Mouse (Mus musculus): Measurements from ENCODE around the gene Chrm3. TPM values are rescaled to one million over a fixed set of nuclear protein-coding genes. Genes with fewer than 3 reads are reported as not detected.

Chrm3 gene
- polyA plus RNA-seq, 1 experiment = 2.6 TPM

- TF ChIP-seq POLR2A (IDR thresholded peaks at IDR 0.05; ENCODE audit: low read depth, low read length) = no peak
- TF ChIP-seq CTCF (IDR thresholded peaks at IDR 0.05; ENCODE audit: extremely low read depth, insufficient read length, insufficient replicate concordance, low read depth, low read length) = no peak
- 90% methylated on average over 4 of the region's 4 CpGs for WGBS
- no peaks in the 10 kb centered on the region for H3K36me3 ChIP-seq (ENCODE audit: control insufficient read depth, insufficient read depth, low read length)
- H3K4me1 ChIP-seq (ENCODE audit: control insufficient read depth, insufficient read depth, insufficient read length, low read length) = no peaks in the 10 kb centered on the region
- no peak overlapping the region for H3K27ac ChIP-seq (ENCODE audit: insufficient read depth, low read depth, low read length)
- no peak overlapping the region for H3K4me3 ChIP-seq (ENCODE audit: low read depth, low read length)
- H3K27me3 ChIP-seq (ENCODE audit: control insufficient read depth, insufficient read depth, low read length) = no peaks in the 10 kb centered on the region
Measured at GRCm38 (mm10) chr13:9912697-9913096, 447.9 kb downstream of the Chrm3 start.

GRCm38 (mm10) chr13:9908707-9909106 lies 451.9 kb downstream of the Chrm3 start:
- no peak for TF ChIP-seq POLR2A (IDR thresholded peaks at IDR 0.05; ENCODE audit: low read depth, low read length)
- no peak for TF ChIP-seq CTCF (IDR thresholded peaks at IDR 0.05; ENCODE audit: extremely low read depth, insufficient read length, insufficient replicate concordance, low read depth, low read length)
- WGBS = 84% methylated on average over 2 of the region's 2 CpGs
- Histone ChIP-seq H3K36me3 (ENCODE audit: control insufficient read depth, insufficient read depth, low read length) (no peaks in the 10 kb centered on the region), H3K27ac (ENCODE audit: insufficient read depth, low read depth, low read length) (no peak overlapping the region), H3K27me3 (ENCODE audit: control insufficient read depth, insufficient read depth, low read length) (no peaks in the 10 kb centered on the region), H3K4me3 (ENCODE audit: low read depth, low read length) (no peak overlapping the region), H3K4me1 (ENCODE audit: control insufficient read depth, insufficient read depth, insufficient read length, low read length) (no peaks in the 10 kb centered on the region)

- TF ChIP-seq POLR2A (IDR thresholded peaks at IDR 0.05; ENCODE audit: low read depth, low read length) = no peak
- TF ChIP-seq CTCF (IDR thresholded peaks at IDR 0.05; ENCODE audit: extremely low read depth, insufficient read length, insufficient replicate concordance, low read depth, low read length) = no peak
- WGBS = 78% methylated on average over 3 of the region's 3 CpGs
Measured at GRCm38 (mm10) chr13:9907202-9907601, 453.4 kb downstream of the Chrm3 start.

GRCm38 (mm10) chr13:9904455-9904854 lies 456.2 kb downstream of the Chrm3 start:
- TF ChIP-seq CTCF (IDR thresholded peaks at IDR 0.05; ENCODE audit: extremely low read depth, insufficient read length, insufficient replicate concordance, low read depth, low read length) = no peak
- no peak for TF ChIP-seq POLR2A (IDR thresholded peaks at IDR 0.05; ENCODE audit: low read depth, low read length)
- H3K27me3 ChIP-seq (ENCODE audit: control insufficient read depth, insufficient read depth, low read length) = no peaks in the 10 kb centered on the region
- no peak overlapping the region for H3K27ac ChIP-seq (ENCODE audit: insufficient read depth, low read depth, low read length)

More at GRCm38 (mm10) chr13:9907202-9907601, 453.4 kb downstream of the Chrm3 start:
- H3K4me1 ChIP-seq (ENCODE audit: control insufficient read depth, insufficient read depth, insufficient read length, low read length) = no peaks in the 10 kb centered on the region
- no peak overlapping the region for H3K4me3 ChIP-seq (ENCODE audit: low read depth, low read length)
- no peaks in the 10 kb centered on the region for H3K27me3 ChIP-seq (ENCODE audit: control insufficient read depth, insufficient read depth, low read length)
- H3K36me3 ChIP-seq (ENCODE audit: control insufficient read depth, insufficient read depth, low read length) = no peaks in the 10 kb centered on the region
- H3K27ac ChIP-seq (ENCODE audit: insufficient read depth, low read depth, low read length) = no peak overlapping the region

GRCm38 (mm10) chr13:9900653-9901385 lies 459.8 kb downstream of the Chrm3 start:
- Histone ChIP-seq H3K27ac (ENCODE audit: insufficient read depth, low read depth, low read length) (no peak overlapping the region), H3K4me3 (ENCODE audit: low read depth, low read length) (no peak overlapping the region), H3K4me1 (ENCODE audit: control insufficient read depth, insufficient read depth, insufficient read length, low read length) (no peaks in the 10 kb centered on the region), H3K36me3 (ENCODE audit: control insufficient read depth, insufficient read depth, low read length) (no peaks in the 10 kb centered on the region), H3K27me3 (ENCODE audit: control insufficient read depth, insufficient read depth, low read length) (no peaks in the 10 kb centered on the region)
- TF ChIP-seq POLR2A (IDR thresholded peaks at IDR 0.05; ENCODE audit: low read depth, low read length) (no peak), CTCF (IDR thresholded peaks at IDR 0.05; ENCODE audit: extremely low read depth, insufficient read length, insufficient replicate concordance, low read depth, low read length) (no peak)
- 74% methylated on average over 5 of the region's 5 CpGs for WGBS

More at GRCm38 (mm10) chr13:9904455-9904854, 456.2 kb downstream of the Chrm3 start:
- H3K4me1 ChIP-seq (ENCODE audit: control insufficient read depth, insufficient read depth, insufficient read length, low read length) = no peaks in the 10 kb centered on the region
- H3K4me3 ChIP-seq (ENCODE audit: low read depth, low read length) = no peak overlapping the region
- no peaks in the 10 kb centered on the region for H3K36me3 ChIP-seq (ENCODE audit: control insufficient read depth, insufficient read depth, low read length)

GRCm38 (mm10) chr13:9898664-9899369 lies 461.8 kb downstream of the Chrm3 start:
- H3K27me3 ChIP-seq (ENCODE audit: control insufficient read depth, insufficient read depth, low read length) = no peaks in the 10 kb centered on the region
- no peak for TF ChIP-seq CTCF (IDR thresholded peaks at IDR 0.05; ENCODE audit: extremely low read depth, insufficient read length, insufficient replicate concordance, low read depth, low read length)
- no peak for TF ChIP-seq POLR2A (IDR thresholded peaks at IDR 0.05; ENCODE audit: low read depth, low read length)
- H3K4me3 ChIP-seq (ENCODE audit: low read depth, low read length) = no peak overlapping the region
- no peaks in the 10 kb centered on the region for H3K4me1 ChIP-seq (ENCODE audit: control insufficient read depth, insufficient read depth, insufficient read length, low read length)
- WGBS = 80% methylated on average over 3 of the region's 3 CpGs
- H3K36me3 ChIP-seq (ENCODE audit: control insufficient read depth, insufficient read depth, low read length) = no peaks in the 10 kb centered on the region
- no peak overlapping the region for H3K27ac ChIP-seq (ENCODE audit: insufficient read depth, low read depth, low read length)

GRCm38 (mm10) chr13:9897231-9897630 lies 463.4 kb downstream of the Chrm3 start:
- Histone ChIP-seq H3K4me3 (ENCODE audit: low read depth, low read length) (no peak overlapping the region), H3K4me1 (ENCODE audit: control insufficient read depth, insufficient read depth, insufficient read length, low read length) (no peaks in the 10 kb centered on the region), H3K36me3 (ENCODE audit: control insufficient read depth, insufficient read depth, low read length) (no peaks in the 10 kb centered on the region), H3K27me3 (ENCODE audit: control insufficient read depth, insufficient read depth, low read length) (no peaks in the 10 kb centered on the region), H3K27ac (ENCODE audit: insufficient read depth, low read depth, low read length) (no peak overlapping the region)
- WGBS = 10% methylated on average over 1 of the region's 1 CpGs
- TF ChIP-seq CTCF (IDR thresholded peaks at IDR 0.05; ENCODE audit: extremely low read depth, insufficient read length, insufficient replicate concordance, low read depth, low read length) (no peak), POLR2A (IDR thresholded peaks at IDR 0.05; ENCODE audit: low read depth, low read length) (no peak)

All from small intestine, adult 2 months (tissue).